Mouse (Mus musculus): ENCODE data around the gene Hipk1. TPM values are rescaled to one million over a fixed set of nuclear protein-coding genes. Genes with fewer than 3 reads are reported as not detected.

Gene Hipk1
- polyA plus RNA-seq, 1 experiment, result 58.1 TPM

- peak; percentile 63 for DNase-seq
- TF ChIP-seq POLR2A (IDR thresholded peaks at IDR 0.05; ENCODE audit: low read depth, low read length), result no peak
- TF ChIP-seq CTCF (conservative IDR thresholded peaks at IDR 0.05; ENCODE audit: insufficient read depth, insufficient read length, low read depth, low read length), result no peak
- Histone ChIP-seq H3K4me1 (ENCODE audit: control insufficient read depth, insufficient read depth, low read length) (no peaks in the 10 kb centered on the region), H3K27me3 (replicated peaks; ENCODE audit: control insufficient read depth, insufficient read depth, low read length) (no peaks in the 10 kb centered on the region), H3K4me3 (ENCODE audit: insufficient read depth, low read depth, low read length) (no peak overlapping the region), H3K27ac (ENCODE audit: insufficient read depth, low read depth, low read length) (no peak overlapping the region), H3K36me3 (ENCODE audit: control insufficient read depth, insufficient read depth, low read length) (no peaks in the 10 kb centered on the region)
- WGBS, result 45% methylated on average over 11 of the region's 11 CpGs
These were observed 75.3 kb downstream of the Hipk1 start for GRCm38 (mm10) chr3:103715762-103716693.

- no peak for DNase-seq
These were observed 76.4 kb downstream of the Hipk1 start for GRCm38 (mm10) chr3:103714942-103715341.

GRCm38 (mm10) chr3:103714236-103714875 lies 77.0 kb downstream of the Hipk1 start:
- H3K4me1 ChIP-seq (ENCODE audit: control insufficient read depth, insufficient read depth, low read length), result no peaks in the 10 kb centered on the region
- H3K4me3 ChIP-seq (ENCODE audit: insufficient read depth, low read depth, low read length), result no peak overlapping the region
- no peaks in the 10 kb centered on the region for H3K36me3 ChIP-seq (ENCODE audit: control insufficient read depth, insufficient read depth, low read length)
- H3K27ac ChIP-seq (ENCODE audit: insufficient read depth, low read depth, low read length), result no peak overlapping the region
- no peaks in the 10 kb centered on the region for H3K27me3 ChIP-seq (replicated peaks; ENCODE audit: control insufficient read depth, insufficient read depth, low read length)
- WGBS, result 69% methylated on average over 7 of the region's 7 CpGs
- DNase-seq, result no peak
- TF ChIP-seq POLR2A (IDR thresholded peaks at IDR 0.05; ENCODE audit: low read depth, low read length) (no peak), CTCF (conservative IDR thresholded peaks at IDR 0.05; ENCODE audit: insufficient read depth, insufficient read length, low read depth, low read length) (no peak)

More at GRCm38 (mm10) chr3:103714942-103715341, 76.4 kb downstream of the Hipk1 start:
- Histone ChIP-seq H3K36me3 (ENCODE audit: control insufficient read depth, insufficient read depth, low read length) (no peaks in the 10 kb centered on the region), H3K4me3 (ENCODE audit: insufficient read depth, low read depth, low read length) (no peak overlapping the region), H3K27ac (ENCODE audit: insufficient read depth, low read depth, low read length) (no peak overlapping the region), H3K27me3 (replicated peaks; ENCODE audit: control insufficient read depth, insufficient read depth, low read length) (no peaks in the 10 kb centered on the region), H3K4me1 (ENCODE audit: control insufficient read depth, insufficient read depth, low read length) (no peaks in the 10 kb centered on the region)
- TF ChIP-seq POLR2A (IDR thresholded peaks at IDR 0.05; ENCODE audit: low read depth, low read length) (no peak), CTCF (conservative IDR thresholded peaks at IDR 0.05; ENCODE audit: insufficient read depth, insufficient read length, low read depth, low read length) (no peak)
- 84% methylated on average over 8 of the region's 8 CpGs for WGBS

GRCm38 (mm10) chr3:103712196-103712595 lies 79.2 kb downstream of the Hipk1 start:
- Histone ChIP-seq H3K27me3 (replicated peaks; ENCODE audit: control insufficient read depth, insufficient read depth, low read length) (no peaks in the 10 kb centered on the region), H3K4me3 (ENCODE audit: insufficient read depth, low read depth, low read length) (no peak overlapping the region), H3K4me1 (ENCODE audit: control insufficient read depth, insufficient read depth, low read length) (no peaks in the 10 kb centered on the region), H3K36me3 (ENCODE audit: control insufficient read depth, insufficient read depth, low read length) (no peaks in the 10 kb centered on the region), H3K27ac (ENCODE audit: insufficient read depth, low read depth, low read length) (no peak overlapping the region)
- TF ChIP-seq POLR2A (IDR thresholded peaks at IDR 0.05; ENCODE audit: low read depth, low read length) (no peak), CTCF (conservative IDR thresholded peaks at IDR 0.05; ENCODE audit: insufficient read depth, insufficient read length, low read depth, low read length) (no peak)
- DNase-seq, result no peak
- WGBS, result 95% methylated on average over 4 of the region's 4 CpGs

GRCm38 (mm10) chr3:103709470-103710040 lies 81.8 kb downstream of the Hipk1 start:
- 95% methylated on average over 5 of the region's 5 CpGs for WGBS
- Histone ChIP-seq H3K4me1 (ENCODE audit: control insufficient read depth, insufficient read depth, low read length) (no peaks in the 10 kb centered on the region), H3K36me3 (ENCODE audit: control insufficient read depth, insufficient read depth, low read length) (no peaks in the 10 kb centered on the region), H3K4me3 (ENCODE audit: insufficient read depth, low read depth, low read length) (no peak overlapping the region), H3K27ac (ENCODE audit: insufficient read depth, low read depth, low read length) (no peak overlapping the region), H3K27me3 (replicated peaks; ENCODE audit: control insufficient read depth, insufficient read depth, low read length) (no peaks in the 10 kb centered on the region)
- no peak for DNase-seq
- TF ChIP-seq POLR2A (IDR thresholded peaks at IDR 0.05; ENCODE audit: low read depth, low read length) (no peak), CTCF (conservative IDR thresholded peaks at IDR 0.05; ENCODE audit: insufficient read depth, insufficient read length, low read depth, low read length) (no peak)

- Histone ChIP-seq H3K4me3 (ENCODE audit: insufficient read depth, low read depth, low read length) (no peak overlapping the region), H3K36me3 (ENCODE audit: control insufficient read depth, insufficient read depth, low read length) (no peaks in the 10 kb centered on the region), H3K27me3 (replicated peaks; ENCODE audit: control insufficient read depth, insufficient read depth, low read length) (no peaks in the 10 kb centered on the region), H3K4me1 (ENCODE audit: control insufficient read depth, insufficient read depth, low read length) (no peaks in the 10 kb centered on the region), H3K27ac (ENCODE audit: insufficient read depth, low read depth, low read length) (no peak overlapping the region)
- DNase-seq, result no peak
- WGBS, result 83% methylated on average over 12 of the region's 12 CpGs
- TF ChIP-seq CTCF (conservative IDR thresholded peaks at IDR 0.05; ENCODE audit: insufficient read depth, insufficient read length, low read depth, low read length) (no peak), POLR2A (IDR thresholded peaks at IDR 0.05; ENCODE audit: low read depth, low read length) (no peak)
These were observed 85.9 kb downstream of the Hipk1 start for GRCm38 (mm10) chr3:103705426-103705825.

GRCm38 (mm10) chr3:103704661-103705060 lies 86.7 kb downstream of the Hipk1 start:
- no peaks in the 10 kb centered on the region for H3K4me1 ChIP-seq (ENCODE audit: control insufficient read depth, insufficient read depth, low read length)
- 72% methylated on average over 6 of the region's 6 CpGs for WGBS
- H3K36me3 ChIP-seq (ENCODE audit: control insufficient read depth, insufficient read depth, low read length), result no peaks in the 10 kb centered on the region
- H3K27me3 ChIP-seq (replicated peaks; ENCODE audit: control insufficient read depth, insufficient read depth, low read length), result no peaks in the 10 kb centered on the region
- no peak overlapping the region for H3K4me3 ChIP-seq (ENCODE audit: insufficient read depth, low read depth, low read length)
- H3K27ac ChIP-seq (ENCODE audit: insufficient read depth, low read depth, low read length), result no peak overlapping the region
- DNase-seq, result no peak
- TF ChIP-seq POLR2A (IDR thresholded peaks at IDR 0.05; ENCODE audit: low read depth, low read length) (no peak), CTCF (conservative IDR thresholded peaks at IDR 0.05; ENCODE audit: insufficient read depth, insufficient read length, low read depth, low read length) (no peak)
